Mouse (Mus musculus): ENCODE data around the gene Lrrc52. TPM values are rescaled to one million over a fixed set of nuclear protein-coding genes. Genes with fewer than 3 reads are reported as not detected.

Lrrc52 gene
- total and polyA plus RNA-seq, 2 experiments, result not detected

DNA sequence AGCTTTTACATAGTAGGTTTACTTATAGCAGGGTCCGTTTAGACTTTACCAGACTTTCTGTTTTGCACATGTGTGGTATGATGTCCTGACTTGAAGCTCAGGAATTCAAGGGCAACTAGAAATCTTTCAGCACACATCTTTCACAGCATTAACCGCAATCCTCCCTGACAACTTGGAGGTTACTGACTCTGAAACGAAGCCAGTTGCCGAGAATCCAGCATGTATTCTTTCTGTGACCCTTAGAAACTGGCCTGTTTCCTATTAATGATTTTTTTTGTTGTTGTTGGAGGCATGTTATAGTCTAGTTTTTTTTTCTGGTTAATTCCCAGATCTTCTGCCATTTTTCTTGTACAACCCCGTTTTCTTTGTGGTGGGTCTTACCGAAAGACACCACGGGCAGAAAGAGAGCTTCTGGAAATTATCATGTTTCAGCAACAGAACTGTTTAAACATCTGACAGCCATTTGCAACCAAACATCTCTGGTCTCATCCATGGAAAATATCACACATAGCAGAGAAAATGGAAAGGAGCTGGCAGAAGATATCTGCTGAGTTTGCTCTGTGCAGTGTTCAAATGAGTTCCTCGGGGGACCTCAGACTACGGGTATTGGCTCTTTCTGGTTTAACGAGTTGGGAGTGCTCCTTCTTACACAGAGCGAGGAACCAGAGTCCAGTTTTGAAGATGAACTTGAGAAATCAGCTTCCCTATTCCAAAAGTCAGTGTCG, 54.4 kb downstream of the Lrrc52 start:
- H3K4me1 ChIP-seq (ENCODE audit: control insufficient read depth, insufficient read depth, low read length), result no peaks in the 10 kb centered on the region
- TF ChIP-seq CTCF (IDR thresholded peaks at IDR 0.05; ENCODE audit: low read depth, low read length) (no peak), POLR2A (IDR thresholded peaks at IDR 0.05; ENCODE audit: extremely low read depth, insufficient read depth, low read length) (no peak)
- H3K79me2 ChIP-seq (ENCODE audit: control insufficient read depth, insufficient read depth, low read length), result no peaks in the 10 kb centered on the region
- WGBS, result 57% methylated on average over 12 of the region's 12 CpGs
- no peaks in the 10 kb centered on the region for H3K36me3 ChIP-seq (ENCODE audit: control insufficient read depth, insufficient read depth, low read length)
- no peak overlapping the region for H3K27ac ChIP-seq (replicated peaks; ENCODE audit: insufficient read depth, low read depth, low read length)
- no peaks in the 10 kb centered on the region for H3K27me3 ChIP-seq (ENCODE audit: control insufficient read depth, insufficient read depth, low read length)
- no peak overlapping the region for H3K9ac ChIP-seq (ENCODE audit: low read depth, low read length)
- H3K4me3 ChIP-seq (ENCODE audit: insufficient read depth, low read depth, low read length), result no peak overlapping the region
- DNase-seq (ENCODE audit: extremely low read depth, low read depth, low spot score), result no peak

DNA sequence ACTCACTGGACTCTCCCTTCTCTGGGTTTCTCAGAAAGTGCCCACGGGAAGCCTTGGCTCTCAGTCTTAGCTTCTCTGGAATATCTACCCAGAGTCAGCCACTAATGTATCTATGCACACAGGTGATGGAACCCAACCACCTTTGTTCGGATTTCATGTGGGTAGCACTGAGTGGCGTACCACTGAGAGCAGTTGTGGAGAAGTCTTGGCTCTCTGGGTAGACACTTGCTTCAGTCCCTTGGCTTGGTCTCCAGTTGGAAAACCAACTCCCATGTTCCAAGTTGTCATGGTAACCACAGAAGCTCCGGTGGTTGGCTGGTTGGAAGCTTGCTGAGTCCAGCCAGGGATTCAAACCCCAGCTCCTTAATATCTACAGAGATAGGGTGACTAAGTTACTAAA, 57.0 kb downstream of the Lrrc52 start:
- Histone ChIP-seq H3K4me3 (ENCODE audit: insufficient read depth, low read depth, low read length) (no peak overlapping the region), H3K36me3 (ENCODE audit: control insufficient read depth, insufficient read depth, low read length) (no peaks in the 10 kb centered on the region), H3K79me2 (ENCODE audit: control insufficient read depth, insufficient read depth, low read length) (no peaks in the 10 kb centered on the region), H3K4me1 (ENCODE audit: control insufficient read depth, insufficient read depth, low read length) (no peaks in the 10 kb centered on the region), H3K27me3 (ENCODE audit: control insufficient read depth, insufficient read depth, low read length) (no peaks in the 10 kb centered on the region), H3K9ac (ENCODE audit: low read depth, low read length) (no peak overlapping the region), H3K27ac (replicated peaks; ENCODE audit: insufficient read depth, low read depth, low read length) (no peak overlapping the region)
- TF ChIP-seq POLR2A (IDR thresholded peaks at IDR 0.05; ENCODE audit: extremely low read depth, insufficient read depth, low read length), result no peak
- no peak for DNase-seq (ENCODE audit: extremely low read depth, low read depth, low spot score)
- whole genome bisulfite sequencing, result 78% methylated on average over 4 of the region's 4 CpGs

DNA sequence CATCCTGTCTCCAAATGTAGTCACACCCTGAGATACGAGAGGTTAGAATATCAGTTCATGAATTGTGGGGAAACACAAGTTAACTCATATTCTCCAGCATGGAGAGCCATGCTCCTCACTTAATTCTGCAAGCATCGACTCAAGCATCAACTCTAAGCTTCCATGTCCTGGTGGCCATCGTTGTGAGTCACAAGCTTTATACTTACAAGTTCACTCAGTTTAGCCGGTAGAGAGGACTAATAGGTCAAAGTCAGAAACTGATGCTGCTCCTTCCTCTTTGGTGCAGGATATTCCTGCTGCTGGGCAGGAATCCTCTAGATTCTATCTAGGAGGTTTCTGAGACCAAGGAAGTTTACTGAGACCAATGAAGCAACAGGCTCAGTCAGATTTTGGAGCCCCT, 61.3 kb downstream of the Lrrc52 start:
- Histone ChIP-seq H3K9ac (ENCODE audit: low read depth, low read length) (no peak overlapping the region), H3K79me2 (ENCODE audit: control insufficient read depth, insufficient read depth, low read length) (no peaks in the 10 kb centered on the region), H3K27ac (replicated peaks; ENCODE audit: insufficient read depth, low read depth, low read length) (no peak overlapping the region), H3K4me1 (ENCODE audit: control insufficient read depth, insufficient read depth, low read length) (no peaks in the 10 kb centered on the region), H3K27me3 (ENCODE audit: control insufficient read depth, insufficient read depth, low read length) (no peaks in the 10 kb centered on the region), H3K4me3 (ENCODE audit: insufficient read depth, low read depth, low read length) (no peak overlapping the region), H3K36me3 (ENCODE audit: control insufficient read depth, insufficient read depth, low read length) (no peaks in the 10 kb centered on the region)
- no peak for TF ChIP-seq CTCF (IDR thresholded peaks at IDR 0.05; ENCODE audit: low read depth, low read length)
- no peak for TF ChIP-seq POLR2A (IDR thresholded peaks at IDR 0.05; ENCODE audit: extremely low read depth, insufficient read depth, low read length)
- 74% methylated on average over 4 of the region's 4 CpGs for WGBS
- no peak for DNase-seq (ENCODE audit: extremely low read depth, low read depth, low spot score)

Other genes starting within 250 kb of the Lrrc52 start
- 7.0 and 7.2 TPM in 2 replicates for gene Uck2, start 181.5 kb downstream of the Lrrc52 start, total RNA-seq (2014; rRNA removed)
- 7.3 and 9.7 TPM in 2 replicates for gene Uck2, start 181.5 kb downstream of the Lrrc52 start, polyA plus RNA-seq (2012; rRNA removed)
- 142 and 162 TPM in 2 replicates for gene Tmco1, start 158.4 kb downstream of the Lrrc52 start, total RNA-seq (2014; rRNA removed)
- gene Tmco1, start 158.4 kb downstream of the Lrrc52 start, polyA plus RNA-seq (2012; rRNA removed), result 70.2 and 71.5 TPM in 2 replicates
- gene Aldh9a1, start 116.8 kb downstream of the Lrrc52 start, total RNA-seq (2014; rRNA removed), result 119 TPM in 2 replicates
- 127 and 162 TPM in 2 replicates for gene Aldh9a1, start 116.8 kb downstream of the Lrrc52 start, polyA plus RNA-seq (2012; rRNA removed)
- 62.5 and 82.7 TPM in 2 replicates for gene Mgst3, start 72.9 kb downstream of the Lrrc52 start, total RNA-seq (2014; rRNA removed)
- 97.8 and 112 TPM in 2 replicates for gene Mgst3, start 72.9 kb downstream of the Lrrc52 start, polyA plus RNA-seq (2012; rRNA removed)
- gene Rxrg, start 131.6 kb upstream of the Lrrc52 start, total RNA-seq (2014; rRNA removed), result 4.9 and 5.1 TPM in 2 replicates
- 9.2 and 12.0 TPM in 2 replicates for gene Rxrg, start 131.6 kb upstream of the Lrrc52 start, polyA plus RNA-seq (2012; rRNA removed)
- gene Lmx1a, start 222.5 kb upstream of the Lrrc52 start, total RNA-seq (2014; rRNA removed), result not detected in 2 replicates
- gene Lmx1a, start 222.5 kb upstream of the Lrrc52 start, polyA plus RNA-seq (2012; rRNA removed), result not detected in 2 replicates